Mouse (Mus musculus) intestine, embryonic 14.5 days (tissue): ENCODE results near the gene Atrip. TPM values are rescaled to one million over a fixed set of nuclear protein-coding genes. Genes with fewer than 3 reads are reported as not detected.

Experiments
- ATAC-seq: fragments of 200-750 bp; cut with Nextera tagmentation; replicated peaks from 2 replicates; pipeline ENCODE4 v1.8.0; 2017; ENCODE audit warnings: low read depth, moderate number of reproducible peaks, moderate TSS enrichment, moderate library complexity; ENCODE audit not compliant: low FRiP score, low TSS enrichment
- DNase-seq: peaks from one replicate; pipeline ENCODE4 v3.0.0-alpha.2; 2018; ENCODE audit warnings: low spot score
- H3K27ac ChIP-seq: fragments of 300-500 bp; sonication (generic); 2 replicates; pipeline ENCODE4 v1.5.1; 2014; ENCODE audit warnings: low read depth, mild to moderate bottlenecking, control low read depth
- H3K27me3 ChIP-seq: fragments of 300-500 bp; sonication (generic); replicated peaks from 2 replicates; pipeline ENCODE4 v1.6.1; 2014; ENCODE audit warnings: low read length, control low read depth; ENCODE audit not compliant: control insufficient read depth, insufficient read depth
- H3K36me3 ChIP-seq: fragments of 300-500 bp; sonication (generic); 2 replicates; pipeline ENCODE4 v1.6.1; 2014; ENCODE audit warnings: low read length, control low read depth; ENCODE audit not compliant: control insufficient read depth, insufficient read depth
- H3K4me1 ChIP-seq: fragments of 300-500 bp; sonication (generic); replicated peaks from 2 replicates; pipeline ENCODE4 v1.6.1; 2014; ENCODE audit warnings: low read length, control low read depth, mixed read lengths; ENCODE audit not compliant: control insufficient read depth, insufficient read depth
- H3K4me2 ChIP-seq: fragments of 300-500 bp; sonication (generic); 2 replicates; pipeline ENCODE4 v1.6.1; 2014; ENCODE audit warnings: low read length
- H3K4me3 ChIP-seq: fragments of 300-500 bp; sonication (generic); 2 replicates; pipeline ENCODE4 v1.5.1; 2014; ENCODE audit warnings: low read depth, low read length, control low read depth, mixed read lengths
- H3K9ac ChIP-seq: fragments of 300-500 bp; sonication (generic); 2 replicates; pipeline ENCODE4 v1.6.1; 2014; ENCODE audit warnings: mild to moderate bottlenecking, low read length
- H3K9me3 ChIP-seq: fragments of 300-500 bp; sonication (generic); 2 replicates; pipeline ENCODE4 v1.6.1; 2016; ENCODE audit warnings: low read length, control low read depth; ENCODE audit not compliant: control insufficient read depth
- WGBS: fragments of 180-500 bp; shearing (Covaris S2); extraction: QIAGEN DNeasy Blood & Tissue Kit; methylation state at CpG from one replicate; pipeline ENCODE4 v1.1.7; 2014; 5-methylcytosine and 5-hydroxymethylcytosine counted together
- polyA plus RNA-seq: library from polyadenylated mRNA; unstranded; fragments of >200 nt; fragmentation: Nextera tagmentation; extraction: Ambion mirVana; gene quantifications from 2 replicates; pipeline ENCODE4 v1.2.1, GENCODE M21; 2014

Atrip gene
- polyA plus RNA-seq, 1 experiment from 2014 or later = 28.2 TPM

- H3K36me3 ChIP-seq = peaks cover 5% of the 10 kb centered on the region; the same call in 1 of the 2 replicates
- H3K27me3 ChIP-seq = no peaks in the 10 kb centered on the region
- H3K4me1 ChIP-seq = peaks cover 20% of the 10 kb centered on the region
- H3K9me3 ChIP-seq = no peaks in the 10 kb centered on the region
- no peak overlapping the region for H3K27ac ChIP-seq
- WGBS = 20% methylated on average over 2 of the region's 2 CpGs
- no peak overlapping the region for H3K4me3 ChIP-seq
- ATAC-seq = no peak
- H3K4me2 ChIP-seq = no peak overlapping the region
- no peak overlapping the region for H3K9ac ChIP-seq
- DNase-seq = no peak
These were observed 11.0 kb upstream of the Atrip start for GRCm38 (mm10) chr9:109084922-109085321.

- under 1% methylated on average over 37 of the region's 37 CpGs for WGBS
- peak within 1 kb of the TSS; percentile 43 for H3K27ac ChIP-seq
- no peaks in the 10 kb centered on the region for H3K27me3 ChIP-seq
- peak within 1 kb of the TSS; percentile 68 for H3K9ac ChIP-seq
- H3K36me3 ChIP-seq = peaks cover 20% of the 10 kb centered on the region
- peak within 1 kb of the TSS; percentile 77 for H3K4me3 ChIP-seq
- H3K9me3 ChIP-seq = no peaks in the 10 kb centered on the region
- DNase-seq (peak; percentile 88), ATAC-seq (peak; percentile 98)
- peaks cover 20% of the 10 kb centered on the region for H3K4me1 ChIP-seq
- H3K4me2 ChIP-seq = peak within 1 kb of the TSS; percentile 87
These were observed 8.3 kb upstream of the Atrip start, which contains the start of the genes Ccdc51 and Tma7 for GRCm38 (mm10) chr9:109082124-109082800. TSS of gene Ccdc51 (plus strand) at chr9:109082493. TSS of gene Tma7 (minus strand) at chr9:109082587.

GRCm38 (mm10) chr9:109081749-109082123 is 7.8 kb upstream of the Atrip start:
- peaks cover 20% of the 10 kb centered on the region for H3K4me1 ChIP-seq
- ATAC-seq = no peak
- DNase-seq = no peak
- WGBS = 4% methylated on average over 11 of the region's 11 CpGs
- peak overlapping the region; percentile 36; the same call in 1 of the 2 replicates for H3K27ac ChIP-seq
- peak overlapping the region; percentile 87 for H3K4me2 ChIP-seq
- no peaks in the 10 kb centered on the region for H3K9me3 ChIP-seq
- H3K36me3 ChIP-seq = peaks cover 20% of the 10 kb centered on the region
- H3K4me3 ChIP-seq = peak overlapping the region; percentile 77
- H3K9ac ChIP-seq = peak overlapping the region; percentile 68
- H3K27me3 ChIP-seq = no peaks in the 10 kb centered on the region

GRCm38 (mm10) chr9:109080516-109080915 is 6.6 kb upstream of the Atrip start:
- H3K36me3 ChIP-seq = peaks cover 20% of the 10 kb centered on the region
- H3K4me1 ChIP-seq = peaks cover 20% of the 10 kb centered on the region
- ATAC-seq (no peak), DNase-seq (no peak)
- no peak overlapping the region for H3K27ac ChIP-seq
- no peaks in the 10 kb centered on the region for H3K9me3 ChIP-seq
- no peaks in the 10 kb centered on the region for H3K27me3 ChIP-seq
- WGBS = 95% methylated on average over 3 of the region's 3 CpGs
- no peak overlapping the region for H3K4me2 ChIP-seq
- no peak overlapping the region for H3K9ac ChIP-seq
- no peak overlapping the region for H3K4me3 ChIP-seq

GRCm38 (mm10) chr9:109068095-109068735 is 5.7 kb downstream of the Atrip start:
- no peak for ATAC-seq
- no peaks in the 10 kb centered on the region for H3K9me3 ChIP-seq
- H3K9ac ChIP-seq = no peak overlapping the region
- no peak overlapping the region for H3K4me3 ChIP-seq
- peaks cover 7% of the 10 kb centered on the region for H3K4me1 ChIP-seq
- no peaks in the 10 kb centered on the region for H3K27me3 ChIP-seq
- H3K4me2 ChIP-seq = no peak overlapping the region
- no peak overlapping the region for H3K27ac ChIP-seq
- no peak for DNase-seq
- peaks cover 89% of the 10 kb centered on the region for H3K36me3 ChIP-seq
- 94% methylated on average over 3 of the region's 3 CpGs for WGBS

- no peak for DNase-seq
- H3K9me3 ChIP-seq = no peaks in the 10 kb centered on the region
- WGBS = 85% methylated on average over 5 of the region's 5 CpGs
- no peak overlapping the region for H3K4me3 ChIP-seq
- H3K27ac ChIP-seq = no peak overlapping the region
- ATAC-seq = no peak
- H3K27me3 ChIP-seq = no peaks in the 10 kb centered on the region
- H3K36me3 ChIP-seq = peaks cover 73% of the 10 kb centered on the region
- H3K9ac ChIP-seq = no peak overlapping the region
- H3K4me1 ChIP-seq = peaks cover 6% of the 10 kb centered on the region
- H3K4me2 ChIP-seq = no peak overlapping the region
These were observed 13.0 kb downstream of the Atrip start for GRCm38 (mm10) chr9:109060898-109061295.

GRCm38 (mm10) chr9:109060184-109060897 is 13.6 kb downstream of the Atrip start:
- Histone ChIP-seq H3K27me3 (no peaks in the 10 kb centered on the region), H3K4me3 (no peak overlapping the region), H3K4me2 (no peak overlapping the region), H3K27ac (no peak overlapping the region), H3K9ac (no peak overlapping the region), H3K36me3 (peaks cover 68% of the 10 kb centered on the region), H3K9me3 (no peaks in the 10 kb centered on the region), H3K4me1 (peaks cover 8% of the 10 kb centered on the region)
- WGBS = 91% methylated on average over 16 of the region's 16 CpGs
- ATAC-seq (no peak), DNase-seq (no peak)

- Histone ChIP-seq H3K4me3 (peak within 1 kb of the TSS; percentile 31), H3K4me2 (peak within 1 kb of the TSS; percentile 52), H3K27me3 (no peaks in the 10 kb centered on the region), H3K9ac (peak within 1 kb of the TSS; percentile 51), H3K9me3 (no peaks in the 10 kb centered on the region), H3K36me3 (peaks cover 58% of the 10 kb centered on the region), H3K4me1 (peaks cover 13% of the 10 kb centered on the region), H3K27ac (peak within 1 kb of the TSS; percentile 85)
- DNase-seq (peak; percentile 94), ATAC-seq (peak; percentile 83)
- WGBS = 19% methylated on average over 15 of the region's 15 CpGs
These were observed 14.6 kb downstream of the Atrip start, which contains the start of gene Trex1 for GRCm38 (mm10) chr9:109059136-109059903. TSS of gene Trex1 (minus strand) at chr9:109059734.
